Comparison of ENCODE assay signal across 23 mouse cellular contexts in genomic region chr2:52523056-52523715, GRCm38 (mm10).
DNase-seq lines count a peak whose midpoint lies in the region; ATAC-seq and TF ChIP-seq lines count a peak whose summit lies in the region.
"Had no signal": no experiment of that assay in that cellular context is flagged by ENCODE, and none has a peak within 500 bp of the region (broad histone marks: within the 10 kb centered on the region; RNA-seq: fewer than 3 reads in every experiment).

No protein-coding gene starts in this region.

- H3K9ac ChIP-seq in liver, adult 2 months (ENCODE audit: low read depth, low read length): no peak overlapping the region
- H3K9ac ChIP-seq in liver, embryonic 12.5 days: no peak overlapping the region
- H3K9ac ChIP-seq: hindbrain, embryonic 12.5 days had no signal

- no peak for ATAC-seq in liver, embryonic 12.5 days
- peak; percentile 70 for ATAC-seq in common myeloid progenitor, adult 5-6 weeks (replicated peaks; ENCODE audit: low read depth, poor library complexity, severe bottlenecking)
- ATAC-seq in megakaryocyte progenitor cell, adult 5-6 weeks (replicated peaks; ENCODE audit: poor library complexity): peak; percentile 83
- ATAC-seq in erythroid progenitor cell, adult 5-6 weeks (replicated peaks; ENCODE audit: low FRiP score, poor library complexity, severe bottlenecking): no peak
- ATAC-seq: forebrain, embryonic 14.5 days; hindbrain, embryonic 16.5 days had no signal

- no peak for TF ChIP-seq POLR2A in liver, adult 2 months (IDR thresholded peaks at IDR 0.05; ENCODE audit: extremely low read depth, insufficient read depth, low read length)

- H3K4me3 ChIP-seq in liver, adult 2 months (ENCODE audit: insufficient read depth, low read depth, low read length): no peak overlapping the region
- no peak overlapping the region for H3K4me3 ChIP-seq in liver, embryonic 12.5 days
- H3K4me3 ChIP-seq: embryonic facial prominence, embryonic 10.5 days; forebrain, embryonic 10.5 days; gastrocnemius, adult 2 months; heart, embryonic 10.5 days; hindbrain, embryonic 12.5 days had no signal

- no peaks in the 10 kb centered on the region for H3K9me3 ChIP-seq in liver, embryonic 12.5 days (replicated peaks)
- H3K9me3 ChIP-seq: embryonic facial prominence, embryonic 10.5 days; forebrain, embryonic 10.5 days; heart, embryonic 10.5 days; hindbrain, embryonic 12.5 days had no signal

- no peak overlapping the region for H3K27ac ChIP-seq in liver, adult 2 months (replicated peaks; ENCODE audit: insufficient read depth, low read depth, low read length)
- no peak overlapping the region for H3K27ac ChIP-seq in liver, embryonic 12.5 days
- H3K27ac ChIP-seq: embryonic facial prominence, embryonic 10.5 days; forebrain, embryonic 10.5 days; gastrocnemius, adult 2 months; heart, embryonic 10.5 days; hindbrain, embryonic 12.5 days had no signal

- WGBS in liver, adult 2 months: 85% methylated on average over 7 of the region's 7 CpGs
- WGBS in liver, embryonic 12.5 days (ENCODE audit: insufficient replicate concordance): 65% methylated on average over 7 of the region's 7 CpGs

- H3K4me2 ChIP-seq in liver, embryonic 12.5 days: no peak overlapping the region
- H3K4me2 ChIP-seq: hindbrain, embryonic 12.5 days had no signal

- H3K27me3 ChIP-seq in liver, adult 2 months (ENCODE audit: control insufficient read depth, insufficient read depth, low read length): no peaks in the 10 kb centered on the region
- no peaks in the 10 kb centered on the region; the same call in 1 of the 2 replicates for H3K27me3 ChIP-seq in liver, embryonic 12.5 days (replicated peaks)
- H3K27me3 ChIP-seq: hindbrain, embryonic 12.5 days had no signal

- peak; percentile 41 for DNase-seq in liver, adult 2 months (ENCODE audit: extremely low read depth, low read depth, low spot score)
- peak; percentile 4 for DNase-seq in A20 (ENCODE audit: low read depth, low spot score)
- DNase-seq in urinary bladder, postnatal 10 days (ENCODE audit: low spot score): no peak
- no peak for DNase-seq in adrenal gland, postnatal 4 days (ENCODE audit: low spot score in 2 of 2)
- DNase-seq: adrenal gland, adult 2 months; adrenal gland, postnatal 25 days; cerebellum, adult 11-12 months; cerebellum, adult 9-11 months; cerebellum, postnatal 36 days; gastrocnemius, adult 2 months; gastrocnemius, postnatal 25 days; heart, postnatal 10 days; heart, postnatal 4 days had no signal

- no peaks in the 10 kb centered on the region for H3K4me1 ChIP-seq in liver, adult 2 months (ENCODE audit: control insufficient read depth, insufficient read depth, low read length)
- H3K4me1 ChIP-seq in liver, embryonic 12.5 days: 0 out of 2 replicates have a peak, but pooled peaks cover 5% of the 10 kb centered on the region
- H3K4me1 ChIP-seq: embryonic facial prominence, embryonic 10.5 days; forebrain, embryonic 10.5 days; heart, embryonic 10.5 days; hindbrain, embryonic 12.5 days had no signal

- H3K79me2 ChIP-seq in liver, adult 2 months (ENCODE audit: control insufficient read depth, insufficient read depth, low read length): no peaks in the 10 kb centered on the region

- H3K36me3 ChIP-seq in liver, adult 2 months (ENCODE audit: control insufficient read depth, insufficient read depth, low read length): no peaks in the 10 kb centered on the region
- H3K36me3 ChIP-seq in liver, embryonic 12.5 days: no peaks in the 10 kb centered on the region
- H3K36me3 ChIP-seq: embryonic facial prominence, embryonic 10.5 days; forebrain, embryonic 10.5 days; heart, embryonic 10.5 days; hindbrain, embryonic 12.5 days had no signal

- TF ChIP-seq CTCF in liver, adult 2 months (IDR thresholded peaks at IDR 0.05; ENCODE audit: low read depth, low read length): no peak

Comparison
In these comparisons a context has a peak if more than half of its experiments do, and no peak if none do; other contexts are left out.
1. DNase-seq: peak in liver, adult 2 months (single experiment) and A20 (single experiment); none in urinary bladder, postnatal 10 days (single experiment) and adrenal gland, postnatal 4 days (0 of 2).
2. ATAC-seq: peak in common myeloid progenitor, adult 5-6 weeks (single experiment) and megakaryocyte progenitor cell, adult 5-6 weeks (single experiment); none in liver, embryonic 12.5 days (single experiment) and erythroid progenitor cell, adult 5-6 weeks (single experiment).